Mouse (Mus musculus) hindbrain, embryonic 11.5 days (tissue): ENCODE data around the gene Gng7. TPM values are rescaled to one million over a fixed set of nuclear protein-coding genes. Genes with fewer than 3 reads are reported as not detected.
A peak's percentile ranks its signal among the peaks of the same experiment; 100 is the strongest.

Experiments used
- ATAC-seq: fragments of 200-750 bp; cut with Nextera tagmentation; 2 replicates; pipeline ENCODE4 v1.8.0; 2017; ENCODE audit warnings: mild to moderate bottlenecking, moderate TSS enrichment, moderate library complexity; ENCODE audit not compliant: low FRiP score
- DNase-seq: peaks from one replicate; pipeline ENCODE4 v3.0.0-alpha.2; 2015; ENCODE audit warnings: low spot score
- H3K27ac ChIP-seq: fragments of 300-500 bp; sonication (generic); 2 replicates; pipeline ENCODE4 v1.5.1; 2014; ENCODE audit warnings: mild to moderate bottlenecking, low read depth, low read length
- H3K27me3 ChIP-seq: fragments of 300-500 bp; sonication (generic); 2 replicates; pipeline ENCODE4 v1.6.1; 2014; ENCODE audit warnings: mild to moderate bottlenecking, low read length, moderate library complexity, mixed read lengths; ENCODE audit not compliant: control insufficient read depth, insufficient read depth
- H3K36me3 ChIP-seq: fragments of 300-500 bp; sonication (generic); 2 replicates; pipeline ENCODE4 v1.6.1; 2014; ENCODE audit warnings: mild to moderate bottlenecking, low read length, moderate library complexity, mixed read lengths; ENCODE audit not compliant: control insufficient read depth, insufficient read depth
- H3K4me1 ChIP-seq: fragments of 300-500 bp; sonication (generic); replicated peaks from 2 replicates; pipeline ENCODE4 v1.6.1; 2014; ENCODE audit warnings: low read length, mixed read lengths; ENCODE audit not compliant: control insufficient read depth, insufficient read depth
- H3K4me2 ChIP-seq: fragments of 300-500 bp; sonication (generic); replicated peaks from 2 replicates; pipeline ENCODE4 v1.6.1; 2014; ENCODE audit warnings: mild to moderate bottlenecking, low read depth, low read length
- H3K4me3 ChIP-seq: fragments of 300-500 bp; sonication (generic); 2 replicates; pipeline ENCODE4 v1.5.1; 2014; ENCODE audit warnings: low read depth, low read length
- H3K9ac ChIP-seq: fragments of 300-500 bp; sonication (generic); 2 replicates; pipeline ENCODE4 v1.6.1; 2014; ENCODE audit warnings: low read depth, low read length
- H3K9me3 ChIP-seq: fragments of 300-500 bp; sonication (generic); 2 replicates; pipeline ENCODE4 v1.6.1; 2016; ENCODE audit warnings: low read length; ENCODE audit not compliant: control insufficient read depth
- WGBS: fragments of 180-500 bp; shearing (Covaris S2); extraction: QIAGEN DNeasy Blood & Tissue Kit; methylation state at CpG from one replicate; pipeline ENCODE4 v1.1.7; 2014; 5-methylcytosine and 5-hydroxymethylcytosine counted together
- polyA plus RNA-seq: library from polyadenylated mRNA; unstranded; fragments of >200 nt; fragmentation: Nextera tagmentation; extraction: Ambion mirVana; gene quantifications from 2 replicates; pipeline ENCODE4 v1.2.1, GENCODE M21; 2014

Gng7 gene
- polyA plus RNA-seq, 1 experiment from 2014 or later: 7.2 TPM

GRCm38 (mm10) chr10:80904004-80904693 is 110.6 kb downstream of the Gng7 start:
- DNase-seq: no peak
- Histone ChIP-seq H3K4me2 (no peak overlapping the region), H3K27ac (no peak overlapping the region), H3K36me3 (0 out of 2 replicates have a peak, but pooled peaks cover 20% of the 10 kb centered on the region), H3K4me1 (peaks cover 7% of the 10 kb centered on the region), H3K9me3 (no peaks in the 10 kb centered on the region), H3K4me3 (no peak overlapping the region), H3K9ac (no peak overlapping the region), H3K27me3 (no peaks in the 10 kb centered on the region)
- ATAC-seq: no peak
- WGBS: 84% methylated on average over 28 of the region's 28 CpGs

- Histone ChIP-seq H3K4me1 (peaks cover 7% of the 10 kb centered on the region), H3K9me3 (no peaks in the 10 kb centered on the region), H3K27ac (no peak overlapping the region), H3K4me3 (no peak overlapping the region), H3K4me2 (no peak overlapping the region), H3K9ac (no peak overlapping the region), H3K27me3 (no peaks in the 10 kb centered on the region), H3K36me3 (0 out of 2 replicates have a peak, but pooled peaks cover 20% of the 10 kb centered on the region)
- 91% methylated on average over 10 of the region's 10 CpGs for WGBS
- ATAC-seq (no peak), DNase-seq (no peak)
Observed at GRCm38 (mm10) chr10:80903282-80903681, 111.5 kb downstream of the Gng7 start.

- Histone ChIP-seq H3K4me3 (no peak overlapping the region), H3K4me2 (no peak overlapping the region), H3K4me1 (peaks cover 7% of the 10 kb centered on the region), H3K27ac (no peak overlapping the region), H3K36me3 (0 out of 2 replicates have a peak, but pooled peaks cover 14% of the 10 kb centered on the region), H3K27me3 (no peaks in the 10 kb centered on the region), H3K9me3 (no peaks in the 10 kb centered on the region), H3K9ac (no peak overlapping the region)
- ATAC-seq (no peak), DNase-seq (no peak)
- WGBS: 97% methylated on average over 9 of the region's 9 CpGs
Observed at GRCm38 (mm10) chr10:80902273-80902940, 112.3 kb downstream of the Gng7 start.

GRCm38 (mm10) chr10:80901409-80902272 is 113.1 kb downstream of the Gng7 start:
- Histone ChIP-seq H3K9ac (no peak overlapping the region), H3K36me3 (0 out of 2 replicates have a peak, but pooled peaks cover 11% of the 10 kb centered on the region), H3K4me2 (no peak overlapping the region), H3K4me1 (peaks cover 7% of the 10 kb centered on the region), H3K4me3 (no peak overlapping the region), H3K9me3 (no peaks in the 10 kb centered on the region), H3K27ac (no peak overlapping the region), H3K27me3 (no peaks in the 10 kb centered on the region)
- no peak for ATAC-seq
- DNase-seq: no peak
- 90% methylated on average over 19 of the region's 19 CpGs for WGBS

DNA sequence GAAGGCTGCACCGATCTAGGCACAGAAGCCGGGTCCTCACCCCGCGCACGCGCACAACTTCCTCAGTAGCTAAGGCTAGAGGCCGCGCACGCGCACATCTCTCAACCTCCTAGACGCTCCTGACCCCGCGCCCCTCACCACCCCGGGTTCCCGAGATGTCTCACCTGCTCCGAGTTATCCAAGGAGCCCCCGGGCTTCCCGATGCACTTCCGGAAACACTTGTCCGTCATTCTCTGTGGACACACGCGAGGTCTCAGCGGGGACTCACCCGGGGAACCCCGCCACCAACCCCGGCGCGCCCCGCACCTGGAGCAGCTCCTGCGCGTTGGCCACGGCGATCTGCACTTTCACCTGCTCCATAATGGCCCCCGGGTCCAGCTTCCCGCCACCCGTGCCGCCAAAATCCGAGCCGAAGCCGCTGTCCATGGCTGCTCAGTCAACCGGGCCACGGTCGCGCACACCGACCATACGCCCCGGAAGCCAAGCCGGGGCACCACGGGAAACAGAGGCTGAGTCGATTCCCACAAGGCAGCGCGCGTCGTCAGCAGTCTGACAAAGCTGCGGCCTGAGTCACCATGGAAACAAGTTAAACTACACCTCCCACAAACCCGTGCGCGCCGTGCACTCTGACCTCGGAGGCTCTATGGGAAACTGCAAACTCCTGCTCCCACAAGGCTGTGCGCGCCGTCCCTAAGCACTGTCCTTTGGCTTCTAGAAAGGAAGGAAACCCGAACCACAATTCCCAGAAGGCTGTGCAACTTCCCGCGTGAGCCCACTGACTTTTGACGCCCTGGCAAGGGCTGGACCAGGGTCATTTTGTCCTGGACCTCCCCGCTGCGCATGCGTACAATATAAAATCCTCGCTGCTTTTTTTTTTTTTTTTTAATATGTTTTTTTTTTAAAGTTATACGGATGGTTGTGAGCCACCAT is 114.2 kb downstream of the Gng7 start, which contains the start of gene Timm13:
TSS of gene Timm13 (minus strand) at position 652 of the 930 bp plus-strand sequence.
- Histone ChIP-seq H3K9ac (peak within 1 kb of the TSS; percentile 79), H3K4me3 (peak within 1 kb of the TSS; percentile 79), H3K27ac (peak within 1 kb of the TSS; percentile 80), H3K4me1 (peaks cover 7% of the 10 kb centered on the region), H3K9me3 (no peaks in the 10 kb centered on the region), H3K36me3 (0 out of 2 replicates have a peak, but pooled peaks cover 11% of the 10 kb centered on the region), H3K27me3 (no peaks in the 10 kb centered on the region), H3K4me2 (peak within 1 kb of the TSS; percentile 88)
- DNase-seq (peak; percentile 99), ATAC-seq (peak; percentile 95)
- WGBS: under 1% methylated on average over 72 of the region's 72 CpGs

DNA sequence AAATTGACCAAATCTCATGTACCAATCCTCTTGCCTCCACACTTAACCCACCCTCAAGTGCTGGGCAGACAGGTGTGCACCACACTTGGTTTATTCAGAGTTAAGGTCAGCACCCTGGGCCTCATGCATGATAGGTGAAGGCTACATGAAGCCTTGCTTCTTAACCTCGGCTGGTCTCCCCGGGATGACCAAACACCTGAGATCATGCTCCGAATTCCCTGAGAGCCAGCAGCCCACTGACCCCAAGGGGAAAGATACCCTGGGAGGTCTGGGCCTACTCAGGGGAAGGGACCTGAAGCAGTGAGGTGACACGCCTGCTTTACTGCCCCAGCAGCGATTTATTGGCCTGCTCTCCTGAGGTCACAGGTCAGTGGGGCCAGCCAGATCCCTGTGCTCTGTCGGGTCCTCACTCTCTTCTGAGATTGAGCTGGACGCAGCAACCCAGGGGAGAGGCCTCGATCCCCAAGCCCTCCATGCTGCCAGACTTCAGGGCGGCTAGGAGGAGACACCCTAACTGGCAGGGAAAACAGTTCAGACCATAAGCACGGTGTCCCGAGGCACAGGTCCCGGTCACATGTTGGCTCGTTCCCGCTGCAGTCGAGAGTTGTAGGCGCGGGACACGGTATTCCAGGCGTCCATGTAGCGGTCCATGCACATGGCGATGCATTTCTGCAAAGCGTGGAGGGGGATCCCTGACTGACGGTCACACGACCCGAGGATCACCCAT is 115.0 kb downstream of the Gng7 start:
- 16% methylated on average over 25 of the region's 25 CpGs for WGBS
- Histone ChIP-seq H3K27me3 (no peaks in the 10 kb centered on the region), H3K36me3 (0 out of 2 replicates have a peak, but pooled peaks cover 8% of the 10 kb centered on the region), H3K9ac (peak overlapping the region; percentile 79), H3K4me3 (peak overlapping the region; percentile 79), H3K4me1 (peaks cover 7% of the 10 kb centered on the region), H3K27ac (peak overlapping the region; percentile 80; the same call in 1 of the 2 replicates), H3K4me2 (peak overlapping the region; percentile 88), H3K9me3 (no peaks in the 10 kb centered on the region)
- ATAC-seq (no peak; the same call in 1 of the 2 replicates), DNase-seq (no peak)

DNA sequence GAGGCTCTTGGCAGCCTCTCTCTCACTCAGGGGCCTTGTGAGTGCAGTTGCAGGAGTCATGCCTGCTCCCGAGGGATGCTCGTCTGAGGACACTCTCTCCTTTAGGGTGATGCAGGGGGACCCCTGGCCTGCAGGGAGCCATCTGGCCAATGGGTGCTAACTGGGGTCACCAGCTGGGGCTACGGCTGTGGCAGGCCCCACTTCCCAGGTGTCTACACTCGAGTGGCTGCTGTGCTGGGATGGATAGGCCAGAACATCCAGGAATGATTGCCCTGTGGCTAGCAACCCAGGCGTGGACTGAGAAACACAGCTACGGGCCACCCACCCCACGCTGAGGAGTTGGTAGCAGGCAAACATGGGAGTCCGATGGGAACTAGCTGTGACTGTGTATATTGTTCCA is 115.7 kb downstream of the Gng7 start:
- Histone ChIP-seq H3K4me3 (peak overlapping the region; percentile 79; the same call in 1 of the 2 replicates), H3K9me3 (no peaks in the 10 kb centered on the region), H3K9ac (no peak overlapping the region), H3K27ac (no peak overlapping the region), H3K36me3 (0 out of 2 replicates have a peak, but pooled peaks cover 2% of the 10 kb centered on the region), H3K4me1 (peaks cover 7% of the 10 kb centered on the region), H3K27me3 (no peaks in the 10 kb centered on the region), H3K4me2 (no peak overlapping the region)
- WGBS: 92% methylated on average over 8 of the region's 8 CpGs
- DNase-seq: no peak
- ATAC-seq: no peak
